Mouse (Mus musculus) liver, adult 2 months (tissue): ENCODE results near the gene Rpl39.

Experiments
- CTCF ChIP-seq: fragments of 200-500 bp; IDR thresholded peaks from 2 replicates; pipeline ENCODE4 v1.5.1; 2011; ENCODE audit warnings: low read depth, low read length, control low read depth
- POLR2A ChIP-seq: fragments of 200-500 bp; IDR thresholded peaks from 2 replicates; pipeline ENCODE4 v1.6.1; 2011; ENCODE audit warnings: low read length, control low read depth; ENCODE audit not compliant: insufficient read depth; ENCODE audit errors: extremely low read depth

DNA sequence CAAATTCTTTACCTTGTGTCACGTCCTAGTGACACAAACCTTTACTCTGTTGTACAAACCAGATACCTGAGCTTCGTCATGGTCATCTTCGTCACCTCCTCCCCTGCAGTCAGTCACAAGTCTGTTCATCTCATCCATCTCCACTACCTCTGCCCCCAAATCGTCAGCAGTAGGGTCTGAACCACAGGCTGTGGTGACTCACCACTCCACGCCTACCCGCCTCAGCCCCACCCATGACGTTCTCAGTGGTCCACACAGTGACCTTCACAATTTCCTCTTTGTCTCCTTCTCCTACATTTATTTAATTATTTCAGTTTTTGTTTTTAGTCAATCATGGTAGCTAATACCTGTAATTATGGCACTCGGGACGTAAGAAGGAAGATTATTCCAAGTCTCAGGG lies 21.3 kb downstream of the Rpl39 start:
- no peak for TF ChIP-seq CTCF
- TF ChIP-seq POLR2A = no peak
